ENCODE assay signal across 16 mouse cellular contexts in the genomic region with DNA sequence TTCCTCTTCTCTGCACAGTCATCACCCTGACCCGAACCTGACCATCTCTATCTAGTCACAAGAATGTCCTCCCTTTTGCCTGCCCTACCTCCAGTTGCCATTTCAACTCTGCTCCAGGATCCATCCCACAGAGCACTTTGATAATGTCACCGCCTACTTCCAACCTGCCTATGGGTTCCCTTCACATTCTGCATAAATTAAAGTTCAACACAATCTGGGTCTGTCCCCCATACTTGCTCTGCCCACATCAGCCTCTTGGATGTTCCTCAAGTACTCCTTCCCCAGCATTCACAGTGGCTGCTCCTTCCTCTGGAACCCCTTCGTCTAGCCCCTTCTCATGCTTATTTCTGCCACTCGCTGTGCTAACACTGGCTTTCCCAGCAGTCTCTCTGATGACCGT.
"Had no signal": no experiment of that assay in that cellular context is flagged by ENCODE, and none has a peak within 500 bp of the region (broad histone marks: within the 10 kb centered on the region; RNA-seq: fewer than 3 reads in every experiment).

No protein-coding gene starts in this region.

- DNase-seq: gastrocnemius, adult 2 months; gastrocnemius, postnatal 10 days; gastrocnemius, postnatal 25 days; heart, adult 18-20 months; heart, postnatal 14 days; heart, postnatal 36 days; kidney, adult 11 months; kidney, adult 2 months; kidney, adult 9 months; kidney, postnatal 14 days; kidney, postnatal 36 days; layer of hippocampus, postnatal 36 days; left cerebral cortex, postnatal 4 days had no signal

- ATAC-seq: hindbrain, postnatal 0 days; intestine, embryonic 16.5 days; liver, embryonic 12.5 days had no signal
